Mouse (Mus musculus): ENCODE results near the gene Fry. TPM values are rescaled to one million over a fixed set of nuclear protein-coding genes. Genes with fewer than 3 reads are reported as not detected.

Gene Fry
- polyA plus RNA-seq, 1 experiment from 2014 or later = 18.2 TPM

- 57% methylated on average over 18 of the region's 18 CpGs for WGBS
- no peak overlapping the region for H3K4me3 ChIP-seq (replicated peaks)
- H3K36me3 ChIP-seq (replicated peaks) = no peaks in the 10 kb centered on the region
- H3K27me3 ChIP-seq = no peaks in the 10 kb centered on the region
- no peak overlapping the region for H3K9ac ChIP-seq
- no peak overlapping the region for H3K27ac ChIP-seq
- ATAC-seq (ENCODE audit: low FRiP score) = no peak
- no peaks in the 10 kb centered on the region for H3K9me3 ChIP-seq
- no peak overlapping the region for H3K4me2 ChIP-seq
- H3K4me1 ChIP-seq = no peaks in the 10 kb centered on the region; the same call in 1 of the 2 replicates
Measured at GRCm38 (mm10) chr5:150207596-150207995, 89.2 kb downstream of the Fry start.

- Histone ChIP-seq H3K27me3 (no peaks in the 10 kb centered on the region), H3K9me3 (no peaks in the 10 kb centered on the region), H3K4me1 (no peaks in the 10 kb centered on the region; the same call in 1 of the 2 replicates), H3K27ac (no peak overlapping the region), H3K9ac (no peak overlapping the region), H3K4me3 (replicated peaks) (no peak overlapping the region), H3K4me2 (no peak overlapping the region), H3K36me3 (replicated peaks) (no peaks in the 10 kb centered on the region)
- ATAC-seq (ENCODE audit: low FRiP score) = no peak
- 64% methylated on average over 7 of the region's 7 CpGs for WGBS
Measured at GRCm38 (mm10) chr5:150208009-150208408, 89.6 kb downstream of the Fry start.

GRCm38 (mm10) chr5:150214081-150214480 is 95.6 kb downstream of the Fry start:
- WGBS = 93% methylated on average over 6 of the region's 6 CpGs
- H3K9ac ChIP-seq = no peak overlapping the region
- no peak overlapping the region for H3K4me3 ChIP-seq (replicated peaks)
- no peak overlapping the region for H3K27ac ChIP-seq
- H3K4me2 ChIP-seq = no peak overlapping the region
- no peaks in the 10 kb centered on the region for H3K27me3 ChIP-seq
- no peaks in the 10 kb centered on the region for H3K9me3 ChIP-seq
- no peaks in the 10 kb centered on the region for H3K36me3 ChIP-seq (replicated peaks)
- no peak for ATAC-seq (ENCODE audit: low FRiP score)
- no peaks in the 10 kb centered on the region for H3K4me1 ChIP-seq

- Histone ChIP-seq H3K4me3 (replicated peaks) (no peak overlapping the region), H3K27me3 (no peaks in the 10 kb centered on the region), H3K36me3 (replicated peaks) (no peaks in the 10 kb centered on the region), H3K27ac (no peak overlapping the region), H3K9ac (no peak overlapping the region), H3K4me1 (no peaks in the 10 kb centered on the region), H3K4me2 (no peak overlapping the region), H3K9me3 (no peaks in the 10 kb centered on the region)
- 74% methylated on average over 11 of the region's 11 CpGs for WGBS
- ATAC-seq (ENCODE audit: low FRiP score) = no peak
Measured at GRCm38 (mm10) chr5:150216066-150216465, 97.6 kb downstream of the Fry start.

GRCm38 (mm10) chr5:150219457-150219856 is 101.0 kb downstream of the Fry start:
- Histone ChIP-seq H3K27me3 (no peaks in the 10 kb centered on the region), H3K4me2 (no peak overlapping the region), H3K27ac (no peak overlapping the region), H3K36me3 (replicated peaks) (no peaks in the 10 kb centered on the region), H3K9ac (no peak overlapping the region), H3K9me3 (no peaks in the 10 kb centered on the region), H3K4me3 (replicated peaks) (no peak overlapping the region), H3K4me1 (no peaks in the 10 kb centered on the region)
- WGBS = 92% methylated on average over 8 of the region's 8 CpGs
- no peak for ATAC-seq (ENCODE audit: low FRiP score)

GRCm38 (mm10) chr5:150220333-150220732 is 101.9 kb downstream of the Fry start:
- Histone ChIP-seq H3K9me3 (no peaks in the 10 kb centered on the region), H3K4me1 (no peaks in the 10 kb centered on the region), H3K27ac (no peak overlapping the region), H3K9ac (no peak overlapping the region), H3K4me3 (replicated peaks) (no peak overlapping the region), H3K36me3 (replicated peaks) (no peaks in the 10 kb centered on the region), H3K27me3 (no peaks in the 10 kb centered on the region), H3K4me2 (no peak overlapping the region)
- ATAC-seq (ENCODE audit: low FRiP score) = no peak
- 36% methylated on average over 7 of the region's 7 CpGs for WGBS

- Histone ChIP-seq H3K27me3 (no peaks in the 10 kb centered on the region), H3K9ac (no peak overlapping the region), H3K36me3 (replicated peaks) (no peaks in the 10 kb centered on the region), H3K4me3 (replicated peaks) (no peak overlapping the region), H3K4me2 (no peak overlapping the region), H3K4me1 (no peaks in the 10 kb centered on the region), H3K27ac (no peak overlapping the region), H3K9me3 (no peaks in the 10 kb centered on the region)
- 84% methylated on average over 6 of the region's 6 CpGs for WGBS
- ATAC-seq (ENCODE audit: low FRiP score) = no peak
Measured at GRCm38 (mm10) chr5:150221806-150222205, 103.4 kb downstream of the Fry start.

GRCm38 (mm10) chr5:150223546-150224239 is 105.2 kb downstream of the Fry start:
- WGBS = 86% methylated on average over 10 of the region's 10 CpGs
- Histone ChIP-seq H3K9me3 (no peaks in the 10 kb centered on the region), H3K4me3 (replicated peaks) (no peak overlapping the region), H3K27me3 (no peaks in the 10 kb centered on the region), H3K4me1 (no peaks in the 10 kb centered on the region), H3K36me3 (replicated peaks) (no peaks in the 10 kb centered on the region), H3K4me2 (no peak overlapping the region), H3K9ac (no peak overlapping the region), H3K27ac (no peak overlapping the region)
- ATAC-seq (ENCODE audit: low FRiP score) = no peak

- 81% methylated on average over 5 of the region's 5 CpGs for WGBS
- Histone ChIP-seq H3K27me3 (no peaks in the 10 kb centered on the region), H3K27ac (no peak overlapping the region), H3K4me3 (replicated peaks) (no peak overlapping the region), H3K4me2 (no peak overlapping the region), H3K9me3 (peaks cover 3% of the 10 kb centered on the region; the same call in 1 of the 2 replicates), H3K9ac (no peak overlapping the region), H3K4me1 (peaks cover 6% of the 10 kb centered on the region), H3K36me3 (replicated peaks) (no peaks in the 10 kb centered on the region)
- no peak for ATAC-seq (ENCODE audit: low FRiP score)
Measured at GRCm38 (mm10) chr5:150229086-150229485, 110.6 kb downstream of the Fry start.

- Histone ChIP-seq H3K27ac (no peak overlapping the region), H3K36me3 (replicated peaks) (no peaks in the 10 kb centered on the region), H3K9ac (no peak overlapping the region), H3K4me2 (no peak overlapping the region), H3K4me3 (replicated peaks) (no peak overlapping the region), H3K27me3 (no peaks in the 10 kb centered on the region), H3K9me3 (peaks cover 3% of the 10 kb centered on the region; the same call in 1 of the 2 replicates), H3K4me1 (peaks cover 6% of the 10 kb centered on the region)
- no peak for ATAC-seq (ENCODE audit: low FRiP score)
- 90% methylated on average over 4 of the region's 4 CpGs for WGBS
Measured at GRCm38 (mm10) chr5:150229776-150230175, 111.3 kb downstream of the Fry start.

GRCm38 (mm10) chr5:150232159-150233150 is 114.0 kb downstream of the Fry start:
- H3K9me3 ChIP-seq = peaks cover 3% of the 10 kb centered on the region; the same call in 1 of the 2 replicates
- peaks cover 6% of the 10 kb centered on the region for H3K4me1 ChIP-seq
- H3K9ac ChIP-seq = no peak overlapping the region
- H3K27ac ChIP-seq = no peak overlapping the region
- H3K4me2 ChIP-seq = peak overlapping the region; percentile 45
- 27% methylated on average over 20 of the region's 21 CpGs for WGBS
- peak; percentile 57 for ATAC-seq (ENCODE audit: low FRiP score)
- H3K27me3 ChIP-seq = no peaks in the 10 kb centered on the region
- H3K4me3 ChIP-seq (replicated peaks) = peak overlapping the region; percentile 28
- H3K36me3 ChIP-seq (replicated peaks) = no peaks in the 10 kb centered on the region

- Histone ChIP-seq H3K27ac (no peak overlapping the region), H3K9me3 (peaks cover 3% of the 10 kb centered on the region; the same call in 1 of the 2 replicates), H3K4me3 (replicated peaks) (no peak overlapping the region), H3K4me1 (peaks cover 6% of the 10 kb centered on the region), H3K9ac (no peak overlapping the region), H3K27me3 (no peaks in the 10 kb centered on the region), H3K4me2 (peak overlapping the region; percentile 45), H3K36me3 (replicated peaks) (no peaks in the 10 kb centered on the region)
- ATAC-seq (ENCODE audit: low FRiP score) = peak; percentile 42; the same call in 1 of the 2 replicates
- 60% methylated on average over 17 of the region's 17 CpGs for WGBS
Measured at GRCm38 (mm10) chr5:150233154-150233886, 114.9 kb downstream of the Fry start.
